Mouse (Mus musculus) G1E (cell line): ENCODE data around the gene Dscam.

ENCODE experiments used
- CTCF ChIP-seq: IDR thresholded peaks from 2 replicates; pipeline ENCODE4 v1.5.1; 2012; ENCODE audit warnings: low read depth, low read length, inconsistent platforms, mixed read lengths
- TAL1 ChIP-seq: conservative IDR thresholded peaks from 2 replicates; pipeline ENCODE4 v1.6.1; 2012; ENCODE audit warnings: low read depth, low read length, inconsistent platforms, mixed read lengths

DNA sequence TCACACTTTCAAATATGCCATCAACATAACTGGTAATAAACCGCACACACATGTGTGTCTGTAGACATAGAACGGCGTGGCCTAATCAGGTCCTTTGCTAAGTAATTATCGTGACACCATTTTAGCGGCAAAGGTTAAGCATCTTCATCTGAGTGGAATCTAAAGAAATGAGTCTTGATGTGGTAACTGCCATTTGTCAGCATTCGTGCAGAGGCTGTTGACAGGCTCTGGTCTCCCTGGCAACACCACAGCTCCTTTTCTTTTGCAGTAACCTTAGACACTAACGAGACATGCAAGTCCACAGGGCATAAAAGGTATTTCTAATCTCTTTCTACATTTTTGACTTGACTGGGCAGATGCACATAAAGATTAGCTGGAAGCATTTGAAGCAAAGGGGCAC lies 297.8 kb downstream of the Dscam start:
- TF ChIP-seq CTCF, result no peak
- TF ChIP-seq TAL1, result no peak
